Mouse (Mus musculus) cerebellum, adult 2 months (tissue): ENCODE data around the gene Prlhr. TPM values are rescaled to one million over a fixed set of nuclear protein-coding genes. Genes with fewer than 3 reads are reported as not detected.

Source experiments
- DNase-seq, 2 experiments: peaks; one replicate each; pipeline ENCODE4 v3.0.0; 2021
- H3K27ac ChIP-seq: fragments of 200-500 bp; 2 replicates; pipeline ENCODE4 v1.5.1; 2012; ENCODE audit warnings: low read length, control low read depth, inconsistent platforms; ENCODE audit not compliant: insufficient read depth
- H3K27me3 ChIP-seq: fragments of 200-500 bp; 2 replicates; pipeline ENCODE4 v1.6.1; 2012; ENCODE audit warnings: inconsistent platforms, mild to moderate bottlenecking, low read length, moderate library complexity; ENCODE audit not compliant: control insufficient read depth, insufficient read depth
- H3K4me1 ChIP-seq: fragments of 200-500 bp; 2 replicates; pipeline ENCODE4 v1.6.1; 2011; ENCODE audit warnings: low read length; ENCODE audit not compliant: control insufficient read depth, insufficient read depth
- H3K4me3 ChIP-seq: fragments of 200-500 bp; replicated peaks from 2 replicates; pipeline ENCODE3; 2011; ENCODE audit warnings: mild to moderate bottlenecking, low read depth, low read length, control low read depth; ENCODE audit not compliant: insufficient read depth
- CTCF ChIP-seq: fragments of 200-500 bp; IDR thresholded peaks from 2 replicates; pipeline ENCODE4 v1.5.1; 2011; ENCODE audit warnings: low read depth, mild to moderate bottlenecking, control low read depth, low read length, moderate library complexity, borderline replicate concordance; ENCODE audit not compliant: insufficient read depth
- POLR2A ChIP-seq: fragments of 200-500 bp; IDR thresholded peaks from 2 replicates; pipeline ENCODE4 v1.6.1; 2011; ENCODE audit warnings: low read length, control low read depth, borderline replicate concordance; ENCODE audit not compliant: insufficient read depth
- WGBS: fragments of 180-500 bp; shearing (Covaris S2); methylation state at CpG from one replicate; pipeline ENCODE4 v1.1.7; 2018; 5-methylcytosine and 5-hydroxymethylcytosine counted together
- polyA plus RNA-seq: library from polyadenylated mRNA; depleted of rRNA; stranded (reverse); fragments of >200 nt; gene quantifications from 2 replicates; pipeline ENCODE4 v1.2.3, GENCODE M21; 2012; rRNA removed

Prlhr gene
- polyA plus RNA-seq, 1 experiment = 0.90 TPM

GRCm38 (mm10) chr19:60417611-60418010, 50.5 kb downstream of the Prlhr start:
- 47% methylated on average over 1 of the region's 1 CpGs for WGBS
- no peak for DNase-seq
- no peak overlapping the region for H3K4me3 ChIP-seq
- H3K27me3 ChIP-seq = no peaks in the 10 kb centered on the region
- no peaks in the 10 kb centered on the region for H3K4me1 ChIP-seq
- no peak overlapping the region for H3K27ac ChIP-seq
- no peak for TF ChIP-seq POLR2A
- TF ChIP-seq CTCF = 0 out of 2 replicates have a peak, but pooled peaks have one; percentile 8

Other genes with a start within 250 kb of the Prlhr start
- 25.4 and 26.1 TPM in 2 replicates for gene Fam204a, start 241.6 kb downstream of the Prlhr start, polyA plus RNA-seq
- gene Cacul1, start 112.7 kb upstream of the Prlhr start, polyA plus RNA-seq = 21.7 and 21.8 TPM in 2 replicates